Mouse (Mus musculus) CH12.LX (cell line): ENCODE measurements around the gene Nfatc2. TPM values are rescaled to one million over a fixed set of nuclear protein-coding genes. Genes with fewer than 3 reads are reported as not detected.

ENCODE experiments used
- DNase-seq: peaks from one replicate; pipeline ENCODE4 v3.0.0-alpha.2; 2013; ENCODE audit errors: extremely low read depth
- H3K27ac ChIP-seq: 2 replicates; pipeline ENCODE4 v1.5.1; 2012; ENCODE audit warnings: low read depth, mild to moderate bottlenecking, control low read depth, moderate library complexity; ENCODE audit not compliant: insufficient read depth
- H3K27me3 ChIP-seq: replicated peaks from 2 replicates; pipeline ENCODE3; 2012; ENCODE audit warnings: inconsistent platforms
- H3K36me3 ChIP-seq, 2 experiments: replicated peaks in 1 of 2; 2 replicates each; pipeline versions ENCODE3 to v1.6.1; 2012; ENCODE audit warnings: inconsistent platforms in 1 of 2, low read length in 1 of 2, mild to moderate bottlenecking in 1 of 2, mixed read lengths in 1 of 2, moderate library complexity in 1 of 2; ENCODE audit not compliant: control insufficient read depth in 1 of 2, insufficient read depth in 1 of 2
- H3K4me1 ChIP-seq, 2 experiments: 2 replicates each; pipeline ENCODE4 v1.6.1; 2012; ENCODE audit warnings: inconsistent platforms in 1 of 2, moderate library complexity in 1 of 2; ENCODE audit not compliant: insufficient read depth in 2 of 2, control insufficient read depth in 1 of 2
- H3K4me2 ChIP-seq: 2 replicates; pipeline ENCODE4 v1.6.1; 2012; ENCODE audit warnings: low read depth, mild to moderate bottlenecking, control low read depth; ENCODE audit not compliant: poor library complexity, insufficient read depth, severe bottlenecking
- H3K4me3 ChIP-seq, 3 experiments: fragments of 150-350 bp in 1 of 3; sonication (generic) in 1 of 3; replicated peaks in 1 of 3; 2 replicates each; pipeline versions ENCODE3 to v1.5.1; 2011 to 2012; ENCODE audit warnings: low read depth in 2 of 3, low read length in 2 of 3, mild to moderate bottlenecking in 2 of 3, moderate library complexity in 2 of 3, control low read depth in 1 of 3, improper control_type of control experiment in 1 of 3, inconsistent platforms in 1 of 3, mixed read lengths in 1 of 3; ENCODE audit not compliant: poor library complexity in 1 of 3
- H3K79me2 ChIP-seq: replicated peaks from 2 replicates; pipeline ENCODE4 v1.6.1; 2012; ENCODE audit warnings: mild to moderate bottlenecking, moderate library complexity; ENCODE audit not compliant: control insufficient read depth, poor library complexity, insufficient read depth, severe bottlenecking; ENCODE audit errors: extremely low read depth
- H3K9ac ChIP-seq: 2 replicates; pipeline ENCODE4 v1.6.1; 2012; ENCODE audit warnings: low read depth, mild to moderate bottlenecking, control low read depth, moderate library complexity; ENCODE audit not compliant: insufficient read depth
- H3K9me3 ChIP-seq: replicated peaks from 2 replicates; pipeline ENCODE3; 2012; ENCODE audit warnings: low read length, inconsistent platforms, mixed read lengths
- CHD1 ChIP-seq: IDR thresholded peaks from 2 replicates; pipeline ENCODE4 v1.6.1; 2012; ENCODE audit warnings: low read depth, low read length, improper control_type of control experiment, inconsistent platforms
- ELF1 ChIP-seq: IDR thresholded peaks from 2 replicates; pipeline ENCODE4 v1.6.1; 2014; ENCODE audit warnings: low read depth, mild to moderate bottlenecking, inconsistent platforms, low read length, improper control_type of control experiment
- GABPA ChIP-seq: IDR thresholded peaks from 2 replicates; pipeline ENCODE4 v1.6.1; 2012; ENCODE audit warnings: low read depth, low read length, improper control_type of control experiment, inconsistent platforms; ENCODE audit not compliant: insufficient replicate concordance
- HCFC1 ChIP-seq: IDR thresholded peaks from 2 replicates; pipeline ENCODE4 v1.6.1; 2012; ENCODE audit warnings: low read depth, mild to moderate bottlenecking, inconsistent platforms, low read length, improper control_type of control experiment
- IRF4 ChIP-seq: IDR thresholded peaks from 2 replicates; pipeline ENCODE4 v1.6.1; 2014; ENCODE audit warnings: low read depth, mild to moderate bottlenecking, inconsistent platforms, low read length, improper control_type of control experiment
- JUND ChIP-seq: conservative IDR thresholded peaks from 2 replicates; pipeline ENCODE4 v1.6.1; 2011; ENCODE audit warnings: low read depth, low read length, improper control_type of control experiment
- MAFK ChIP-seq: IDR thresholded peaks from 2 replicates; pipeline ENCODE4 v1.6.1; 2011; ENCODE audit warnings: low read length, improper control_type of control experiment; ENCODE audit not compliant: insufficient replicate concordance
- MAX ChIP-seq: IDR thresholded peaks from 2 replicates; pipeline ENCODE4 v1.6.1; 2011; ENCODE audit warnings: low read length, improper control_type of control experiment
- MEF2A ChIP-seq: IDR thresholded peaks from 2 replicates; pipeline ENCODE4 v1.6.1; 2014; ENCODE audit warnings: low read depth, mild to moderate bottlenecking, inconsistent platforms, low read length, improper control_type of control experiment, borderline replicate concordance
- NELFE ChIP-seq: IDR thresholded peaks from 2 replicates; pipeline ENCODE4 v1.6.1; 2011; ENCODE audit warnings: low read depth, low read length, improper control_type of control experiment
- PAX5 ChIP-seq: IDR thresholded peaks from 2 replicates; pipeline ENCODE4 v1.6.1; 2012; ENCODE audit warnings: low read length, inconsistent platforms, mixed read lengths
- POLR2AphosphoS2 ChIP-seq: IDR thresholded peaks from 2 replicates; pipeline ENCODE4 v1.6.1; 2011; ENCODE audit warnings: low read depth, low read length, improper control_type of control experiment
- RAD21 ChIP-seq: IDR thresholded peaks from 2 replicates; pipeline ENCODE4 v1.6.1; 2011; ENCODE audit warnings: low read depth, mild to moderate bottlenecking, low read length, improper control_type of control experiment, moderate library complexity
- SIN3A ChIP-seq: IDR thresholded peaks from 2 replicates; pipeline ENCODE4 v1.6.1; 2012; ENCODE audit warnings: low read length, improper control_type of control experiment, inconsistent platforms
- SMC3 ChIP-seq: IDR thresholded peaks from 2 replicates; pipeline ENCODE4 v1.6.1; 2011; ENCODE audit warnings: low read depth, low read length, improper control_type of control experiment
- TCF12 ChIP-seq: IDR thresholded peaks from 2 replicates; pipeline ENCODE4 v1.6.1; 2014; ENCODE audit warnings: low read depth, mild to moderate bottlenecking, inconsistent platforms, low read length, improper control_type of control experiment
- USF1 ChIP-seq: IDR thresholded peaks from 2 replicates; pipeline ENCODE4 v1.6.1; 2014; ENCODE audit warnings: low read depth, mild to moderate bottlenecking, inconsistent platforms, low read length, improper control_type of control experiment
- USF2 ChIP-seq: conservative IDR thresholded peaks from 2 replicates; pipeline ENCODE4 v1.6.1; 2011; ENCODE audit warnings: low read depth, low read length, improper control_type of control experiment
- ZC3H11A ChIP-seq: IDR thresholded peaks from 2 replicates; pipeline ENCODE4 v1.6.1; 2012; ENCODE audit warnings: low read depth, mild to moderate bottlenecking, inconsistent platforms, low read length, improper control_type of control experiment
- ZMIZ1 ChIP-seq: IDR thresholded peaks from 2 replicates; pipeline ENCODE4 v1.6.1; 2012; ENCODE audit warnings: low read depth, mild to moderate bottlenecking, inconsistent platforms, low read length, improper control_type of control experiment
- ZNF384 ChIP-seq: IDR thresholded peaks from 2 replicates; pipeline ENCODE4 v1.6.1; 2012; ENCODE audit warnings: low read depth, low read length, improper control_type of control experiment, inconsistent platforms
- dilution Hi-C: fragments of 300-500 bp; cut with MboI; formaldehyde crosslinking; loops from 2 replicates; pipeline ENCODE4 v1.14.3; 2020; ENCODE audit warnings: low sequenced_read_pairs; ENCODE audit not compliant: extremely low pct_unique_long_range_greater_than_20kb, extremely low pct_ligation_motif_present
- in situ Hi-C: fragments of 300-500 bp; cut with MboI; formaldehyde crosslinking; loops from 3 replicates; pipeline ENCODE4 v1.14.3; 2019; ENCODE audit warnings: low sequenced_read_pairs, low pct_ligation_motif_present, low pct_unique_long_range_greater_than_20kb, mixed read lengths
- polyA plus RNA-seq: library from polyadenylated mRNA; unstranded; fragments of >175 nt; gene quantifications from 2 replicates; pipeline ENCODE4 v1.2.1, GENCODE M21; 2012; ENCODE audit warnings: low read depth; ENCODE audit not compliant: insufficient read length
- total RNA-seq, 2 experiments: library from RNA; depleted of rRNA; stranded (reverse); fragments of 300-350 nt in 1 of 2; fragments of >200 nt in 1 of 2; gene quantifications; 2 replicates each; pipeline ENCODE4 v1.2.3; 2012 to 2014

Nfatc2 gene
- total and polyA plus RNA-seq, 3 experiments: 1.8 to 4.8 (median 3.6) TPM

- in situ Hi-C loops (no loop called here), dilution Hi-C loops (no loop called here)
- TF ChIP-seq ZMIZ1: no peak
- TF ChIP-seq ZNF384: no peak
- no peak for TF ChIP-seq TCF12
- TF ChIP-seq HCFC1: no peak
- no peak for TF ChIP-seq IRF4
- TF ChIP-seq MAX: no peak
- no peak for TF ChIP-seq SMC3
- no peak for TF ChIP-seq USF2
- no peak for TF ChIP-seq ELF1
- TF ChIP-seq POLR2AphosphoS2: no peak
- TF ChIP-seq MEF2A: no peak
- TF ChIP-seq PAX5: no peak
- no peak for TF ChIP-seq NELFE
- TF ChIP-seq RAD21: no peak
- no peak for TF ChIP-seq USF1
- no peak for TF ChIP-seq SIN3A
- no peak for TF ChIP-seq CHD1
- TF ChIP-seq ZC3H11A: no peak
Measured at GRCm38 (mm10) chr2:168500244-168500643, 101.2 kb downstream of the Nfatc2 start.

GRCm38 (mm10) chr2:168491791-168492190 is 109.7 kb downstream of the Nfatc2 start:
- H3K36me3 ChIP-seq: peaks cover 8 to 68% of the 10 kb centered on the region in 2 experiments
- TF ChIP-seq GABPA: no peak
- no peak for TF ChIP-seq JUND
- TF ChIP-seq MAFK: no peak
- TF ChIP-seq, all 38 proteins: peak for 0
- peaks cover 0 to 36% of the 10 kb centered on the region in 2 experiments; a peak in 2 of 4 replicates for H3K4me1 ChIP-seq
- dilution Hi-C loops (no loop called here), in situ Hi-C loops (no loop called here)
- DNase-seq: no peak
- no peaks in the 10 kb centered on the region for H3K27me3 ChIP-seq
- no peak overlapping the region for H3K27ac ChIP-seq
- peaks cover 4% of the 10 kb centered on the region for H3K9me3 ChIP-seq
- H3K4me3 ChIP-seq: no peak overlapping the region
- no peak overlapping the region for H3K4me2 ChIP-seq
- no peaks in the 10 kb centered on the region for H3K79me2 ChIP-seq
- no peak overlapping the region for H3K9ac ChIP-seq

More at GRCm38 (mm10) chr2:168500244-168500643, 101.2 kb downstream of the Nfatc2 start:
- Histone ChIP-seq H3K4me2 (no peak overlapping the region), H3K36me3 (peaks cover 19 to 80% of the 10 kb centered on the region in 2 experiments), H3K9me3 (no peaks in the 10 kb centered on the region), H3K27ac (no peak overlapping the region), H3K4me3 (no peak overlapping the region), H3K4me1 (peaks cover 4 to 20% of the 10 kb centered on the region in 2 experiments; a peak in 3 of 4 replicates), H3K79me2 (no peaks in the 10 kb centered on the region), H3K27me3 (no peaks in the 10 kb centered on the region), H3K9ac (no peak overlapping the region)
- DNase-seq: no peak
